Mouse (Mus musculus) stomach, embryonic 15.5 days (tissue): ENCODE measurements around the gene 4930442H23Rik. TPM values are rescaled to one million over a fixed set of nuclear protein-coding genes. Genes with fewer than 3 reads are reported as not detected.

ENCODE experiments used
- ATAC-seq: fragments of 200-750 bp; cut with Nextera tagmentation; 2 replicates; pipeline ENCODE4 v1.8.0; 2017; ENCODE audit warnings: low read depth, moderate number of reproducible peaks, moderate TSS enrichment; ENCODE audit not compliant: insufficient read depth, low FRiP score
- H3K27ac ChIP-seq: fragments of 300-500 bp; sonication (generic); 2 replicates; pipeline ENCODE4 v1.5.1; 2015; ENCODE audit warnings: mild to moderate bottlenecking, inconsistent platforms
- H3K27me3 ChIP-seq: fragments of 300-500 bp; sonication (generic); replicated peaks from 2 replicates; pipeline ENCODE4 v1.6.1; 2015; ENCODE audit warnings: inconsistent platforms
- H3K36me3 ChIP-seq: fragments of 300-500 bp; sonication (generic); 2 replicates; pipeline ENCODE4 v1.6.1; 2015; ENCODE audit warnings: inconsistent platforms
- H3K4me1 ChIP-seq: fragments of 300-500 bp; sonication (generic); 2 replicates; pipeline ENCODE4 v1.6.1; 2015; ENCODE audit warnings: inconsistent platforms
- H3K4me2 ChIP-seq: fragments of 300-500 bp; sonication (generic); 2 replicates; pipeline ENCODE4 v1.6.1; 2015; ENCODE audit warnings: mild to moderate bottlenecking, inconsistent platforms
- H3K4me3 ChIP-seq: fragments of 300-500 bp; sonication (generic); replicated peaks from 2 replicates; pipeline ENCODE4 v1.5.1; 2015; ENCODE audit warnings: inconsistent platforms
- H3K9ac ChIP-seq: fragments of 300-500 bp; sonication (generic); 2 replicates; pipeline ENCODE4 v1.6.1; 2015; ENCODE audit warnings: inconsistent platforms
- H3K9me3 ChIP-seq: fragments of 300-500 bp; sonication (generic); 2 replicates; pipeline ENCODE4 v1.6.1; 2016; ENCODE audit warnings: inconsistent platforms
- WGBS: fragments of 180-500 bp; shearing (Covaris S2); methylation state at CpG from one replicate; pipeline ENCODE4 v1.1.7; 2015; 5-methylcytosine and 5-hydroxymethylcytosine counted together
- polyA plus RNA-seq: library from polyadenylated mRNA; unstranded; fragments of >200 nt; fragmentation: Nextera tagmentation; extraction: Ambion mirVana; gene quantifications from 2 replicates; pipeline ENCODE4 v1.2.1, GENCODE M21; 2015

The 4930442H23Rik gene
- polyA plus RNA-seq, 1 experiment from 2014 or later: not detected

DNA sequence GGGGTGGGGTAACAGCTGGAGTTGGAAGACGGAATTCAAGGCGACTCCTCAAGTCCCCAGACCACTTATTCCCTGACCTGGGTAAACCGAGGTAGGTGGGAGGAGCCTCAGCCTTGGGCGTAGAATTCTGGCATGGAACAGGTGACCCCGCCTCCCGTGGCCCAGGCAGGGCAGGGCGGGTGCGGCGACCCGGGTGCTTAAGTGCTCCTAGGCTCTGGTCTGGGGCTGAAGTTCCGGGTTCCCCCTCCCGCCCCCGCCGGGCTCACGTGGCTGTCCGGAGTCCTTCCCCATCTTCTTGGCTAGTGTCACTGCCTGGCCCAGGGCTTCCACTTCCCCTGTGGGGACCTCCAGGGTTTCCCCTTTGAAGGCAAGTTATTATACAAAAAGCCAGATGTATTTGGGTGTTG is 49.5 kb downstream of the 4930442H23Rik start:
- Histone ChIP-seq H3K4me1 (peaks cover 24% of the 10 kb centered on the region), H3K36me3 (no peaks in the 10 kb centered on the region), H3K27ac (peak overlapping the region; percentile 99; the same call in 1 of the 2 replicates), H3K4me2 (peak overlapping the region; percentile 94), H3K9ac (no peak overlapping the region), H3K9me3 (no peaks in the 10 kb centered on the region), H3K27me3 (peaks cover 10% of the 10 kb centered on the region; the same call in 1 of the 2 replicates), H3K4me3 (peak overlapping the region; percentile 78)
- WGBS: 4% methylated on average over 16 of the region's 16 CpGs
- ATAC-seq: no peak

Other genes with a start within 250 kb of the 4930442H23Rik start
- 4.8 and 4.9 TPM in 2 replicates for gene Gng7, start 168.9 kb downstream of the 4930442H23Rik start, polyA plus RNA-seq
- 0.73 and 1.1 TPM in 2 replicates for gene Diras1, start 158.2 kb downstream of the 4930442H23Rik start, polyA plus RNA-seq
- gene Slc39a3, start 146.4 kb downstream of the 4930442H23Rik start, polyA plus RNA-seq: 17.7 and 17.9 TPM in 2 replicates
- 159 and 163 TPM in 2 replicates for gene Sgta, start 123.7 kb downstream of the 4930442H23Rik start, polyA plus RNA-seq
- 56.9 and 57.9 TPM in 2 replicates for gene Thop1, start 113.8 kb downstream of the 4930442H23Rik start, polyA plus RNA-seq
- gene Creb3l3, start 85.0 kb downstream of the 4930442H23Rik start, polyA plus RNA-seq: 10.6 and 11.4 TPM in 2 replicates
- gene Map2k2, start 77.9 kb downstream of the 4930442H23Rik start, polyA plus RNA-seq: 159 and 181 TPM in 2 replicates
- 56.2 and 60.1 TPM in 2 replicates for gene Zbtb7a, start 48.6 kb downstream of the 4930442H23Rik start, polyA plus RNA-seq
- 41.8 and 44.9 TPM in 2 replicates for gene Pias4, start 15.9 kb downstream of the 4930442H23Rik start, polyA plus RNA-seq
- gene Eef2, start 7.2 kb downstream of the 4930442H23Rik start, polyA plus RNA-seq: 517 and 544 TPM in 2 replicates
- 61.9 and 65.4 TPM in 2 replicates for gene Dapk3, start 844 bp downstream of the 4930442H23Rik start, polyA plus RNA-seq
- 0.18 and 0.26 TPM in 2 replicates for gene Nmrk2, start 18.2 kb upstream of the 4930442H23Rik start, polyA plus RNA-seq
- 1.6 and 1.9 TPM in 2 replicates for gene Atcay, start 47.0 kb upstream of the 4930442H23Rik start, polyA plus RNA-seq
- gene Zfr2, start 49.3 kb upstream of the 4930442H23Rik start, polyA plus RNA-seq: 8.8 and 10.4 TPM in 2 replicates
- gene Matk, start 69.1 kb upstream of the 4930442H23Rik start, polyA plus RNA-seq: 3.4 and 3.8 TPM in 2 replicates
- gene Mrpl54, start 83.1 kb upstream of the 4930442H23Rik start, polyA plus RNA-seq: 217 and 233 TPM in 2 replicates
- 54.4 and 58.1 TPM in 2 replicates for gene Apba3, start 83.1 kb upstream of the 4930442H23Rik start, polyA plus RNA-seq
- 32.6 and 38.7 TPM in 2 replicates for gene Tjp3, start 107.7 kb upstream of the 4930442H23Rik start, polyA plus RNA-seq
- gene Pip5k1c, start 109.1 kb upstream of the 4930442H23Rik start, polyA plus RNA-seq: 43.1 and 47.6 TPM in 2 replicates
- 40.5 and 40.9 TPM in 2 replicates for gene Cactin, start 137.3 kb upstream of the 4930442H23Rik start, polyA plus RNA-seq
- gene Tbxa2r, start 144.9 kb upstream of the 4930442H23Rik start, polyA plus RNA-seq: 23.5 and 25.3 TPM in 2 replicates
- 0.04 and 0.12 TPM in 2 replicates for gene Gipc3, start 159.4 kb upstream of the 4930442H23Rik start, polyA plus RNA-seq
- 78.8 and 79.1 TPM in 2 replicates for gene Hmg20b, start 166.6 kb upstream of the 4930442H23Rik start, polyA plus RNA-seq
- gene Mfsd12, start 173.6 kb upstream of the 4930442H23Rik start, polyA plus RNA-seq: 12.8 and 13.6 TPM in 2 replicates
- 1.2 and 1.5 TPM in 2 replicates for gene 4930404N11Rik, start 182.0 kb upstream of the 4930442H23Rik start, polyA plus RNA-seq
- gene Fzr1, start 194.7 kb upstream of the 4930442H23Rik start, polyA plus RNA-seq: 88.5 and 90.5 TPM in 2 replicates
- gene Dohh, start 200.6 kb upstream of the 4930442H23Rik start, polyA plus RNA-seq: 78.9 and 80.4 TPM in 2 replicates
- gene Gm48551, start 200.6 kb upstream of the 4930442H23Rik start, polyA plus RNA-seq: 2.9 and 3.3 TPM in 2 replicates
- gene Gm48552, start 205.2 kb upstream of the 4930442H23Rik start, polyA plus RNA-seq: 0.41 and 1.4 TPM in 2 replicates
- gene Smim24, start 209.2 kb upstream of the 4930442H23Rik start, polyA plus RNA-seq: 59.5 and 77.5 TPM in 2 replicates